Mouse (Mus musculus) olfactory bulb, adult 2 months (tissue): ENCODE results near the gene Dmrt1. TPM values are rescaled to one million over a fixed set of nuclear protein-coding genes. Genes with fewer than 3 reads are reported as not detected.
A peak's percentile ranks its signal among the peaks of the same experiment; 100 is the strongest.

ENCODE experiments used
- H3K27ac ChIP-seq: fragments of 200-500 bp; 2 replicates; pipeline ENCODE4 v1.5.1; 2012; ENCODE audit warnings: low read depth, low read length; ENCODE audit not compliant: insufficient read depth
- H3K4me1 ChIP-seq: fragments of 200-500 bp; 2 replicates; pipeline ENCODE4 v1.6.1; 2012; ENCODE audit warnings: low read length; ENCODE audit not compliant: control insufficient read depth, insufficient read depth
- H3K4me3 ChIP-seq: fragments of 200-500 bp; 2 replicates; pipeline ENCODE4 v1.5.1; 2012; ENCODE audit warnings: mild to moderate bottlenecking, low read depth, low read length, moderate library complexity; ENCODE audit not compliant: insufficient read depth
- CTCF ChIP-seq: fragments of 200-500 bp; IDR thresholded peaks from 2 replicates; pipeline ENCODE4 v1.5.1; 2012; ENCODE audit warnings: low read depth, mild to moderate bottlenecking, low read length, moderate library complexity; ENCODE audit not compliant: insufficient read depth
- POLR2A ChIP-seq: fragments of 200-500 bp; IDR thresholded peaks from 2 replicates; pipeline ENCODE4 v1.6.1; 2012; ENCODE audit warnings: mild to moderate bottlenecking, low read depth, low read length, moderate library complexity; ENCODE audit not compliant: insufficient read depth
- WGBS: fragments of 180-500 bp; shearing (Covaris S2); methylation state at CpG from one replicate; pipeline ENCODE4 v1.1.7; 2018; 5-methylcytosine and 5-hydroxymethylcytosine counted together
- polyA plus RNA-seq: library from polyadenylated mRNA; stranded (reverse); fragments of >200 nt; gene quantifications from 2 replicates; pipeline ENCODE4 v1.2.4, GENCODE M21; 2012; ENCODE audit warnings: low replicate concordance; ENCODE audit not compliant: missing spikeins, insufficient read depth, insufficient read length

Gene Dmrt1
- polyA plus RNA-seq, 1 experiment: not detected

- H3K27ac ChIP-seq: no peak overlapping the region
- no peaks in the 10 kb centered on the region for H3K4me1 ChIP-seq
- WGBS: 68% methylated on average over 3 of the region's 3 CpGs
- TF ChIP-seq CTCF: no peak
- no peak for TF ChIP-seq POLR2A
- no peak overlapping the region for H3K4me3 ChIP-seq
These were observed 92.4 kb downstream of the Dmrt1 start for GRCm38 (mm10) chr19:25597717-25598232.

- TF ChIP-seq CTCF: no peak
- no peak for TF ChIP-seq POLR2A
- H3K27ac ChIP-seq: no peak overlapping the region
- 8% methylated on average over 4 of the region's 4 CpGs for WGBS
These were observed 93.2 kb downstream of the Dmrt1 start for GRCm38 (mm10) chr19:25598626-25599025.

GRCm38 (mm10) chr19:25601966-25602365 lies 96.5 kb downstream of the Dmrt1 start:
- TF ChIP-seq CTCF: no peak
- no peak for TF ChIP-seq POLR2A
- peaks cover 2% of the 10 kb centered on the region; the same call in 1 of the 2 replicates for H3K4me1 ChIP-seq
- WGBS: 7% methylated on average over 8 of the region's 8 CpGs
- H3K27ac ChIP-seq: no peak overlapping the region
- H3K4me3 ChIP-seq: no peak overlapping the region

More at GRCm38 (mm10) chr19:25598626-25599025, 93.2 kb downstream of the Dmrt1 start:
- no peaks in the 10 kb centered on the region for H3K4me1 ChIP-seq
- no peak overlapping the region for H3K4me3 ChIP-seq

GRCm38 (mm10) chr19:25607461-25608205 lies 102.2 kb downstream of the Dmrt1 start:
- Histone ChIP-seq H3K4me1 (peaks cover 12% of the 10 kb centered on the region; the same call in 1 of the 2 replicates), H3K4me3 (no peak overlapping the region), H3K27ac (no peak overlapping the region)
- TF ChIP-seq POLR2A (no peak), CTCF (no peak)
- WGBS: 2% methylated on average over 21 of the region's 21 CpGs

GRCm38 (mm10) chr19:25608206-25608580 lies 102.8 kb downstream of the Dmrt1 start:
- Histone ChIP-seq H3K27ac (no peak overlapping the region), H3K4me3 (no peak overlapping the region), H3K4me1 (peaks cover 12% of the 10 kb centered on the region; the same call in 1 of the 2 replicates)
- 6% methylated on average over 7 of the region's 7 CpGs for WGBS
- TF ChIP-seq CTCF (no peak), POLR2A (no peak)

- WGBS: 8% methylated on average over 33 of the region's 33 CpGs
- H3K4me3 ChIP-seq: no peak overlapping the region
- H3K27ac ChIP-seq: no peak overlapping the region
- TF ChIP-seq POLR2A (no peak), CTCF (no peak)
- H3K4me1 ChIP-seq: peaks cover 12% of the 10 kb centered on the region; the same call in 1 of the 2 replicates
These were observed 103.8 kb downstream of the Dmrt1 start for GRCm38 (mm10) chr19:25608961-25609850.

GRCm38 (mm10) chr19:25610015-25610410 lies 104.6 kb downstream of the Dmrt1 start, which contains the start of gene Dmrt3:
Gene Dmrt3 (plus strand): TSS chr19:25610301.
- peak within 1 kb of the TSS; percentile 11; the same call in 1 of the 2 replicates for H3K4me3 ChIP-seq
- no peak within 1 kb of the TSS for H3K27ac ChIP-seq
- TF ChIP-seq CTCF: no peak
- TF ChIP-seq POLR2A: no peak
- 1% methylated on average over 29 of the region's 29 CpGs for WGBS
- peaks cover 11% of the 10 kb centered on the region; the same call in 1 of the 2 replicates for H3K4me1 ChIP-seq

DNA sequence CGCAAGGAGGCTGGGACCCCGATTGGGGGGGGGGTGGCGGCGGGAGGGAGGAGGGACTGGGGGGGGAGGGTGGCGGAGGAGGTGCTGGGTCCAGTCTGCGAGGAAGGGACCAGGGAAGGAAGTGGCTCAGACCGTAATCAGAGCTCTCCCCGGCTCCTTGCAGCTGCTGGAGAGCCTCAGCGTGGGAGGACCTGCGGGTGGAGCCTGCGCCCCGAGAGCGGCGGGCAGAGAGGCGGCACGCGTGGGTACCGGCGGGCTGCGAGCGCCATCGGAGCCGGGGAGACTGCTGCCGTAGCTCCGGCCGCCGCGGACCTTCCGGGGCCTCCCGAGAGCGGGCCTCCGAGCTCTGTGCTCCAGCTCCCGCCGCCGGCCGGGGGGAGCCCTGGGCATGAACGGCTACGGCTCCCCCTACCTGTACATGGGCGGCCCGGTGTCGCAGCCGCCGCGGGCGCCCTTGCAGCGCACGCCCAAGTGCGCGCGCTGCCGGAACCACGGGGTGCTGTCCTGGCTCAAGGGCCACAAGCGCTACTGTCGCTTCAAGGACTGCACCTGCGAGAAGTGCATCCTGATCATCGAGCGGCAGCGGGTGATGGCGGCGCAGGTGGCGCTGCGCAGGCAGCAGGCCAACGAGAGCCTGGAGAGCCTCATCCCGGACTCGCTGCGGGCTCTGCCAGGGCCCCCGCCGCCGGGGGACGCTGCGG lies 105.1 kb downstream of the Dmrt1 start:
- under 1% methylated on average over 68 of the region's 71 CpGs for WGBS
- TF ChIP-seq CTCF: no peak
- no peak for TF ChIP-seq POLR2A
- Histone ChIP-seq H3K27ac (no peak overlapping the region), H3K4me3 (peak overlapping the region; percentile 11; the same call in 1 of the 2 replicates), H3K4me1 (peaks cover 10% of the 10 kb centered on the region; the same call in 1 of the 2 replicates)
